Mouse (Mus musculus) lung, adult 2 months (tissue): ENCODE results near the gene Nsa2.

Source experiments
- CTCF ChIP-seq: fragments of 200-500 bp; IDR thresholded peaks from 2 replicates; pipeline ENCODE4 v1.5.1; 2011; ENCODE audit warnings: mild to moderate bottlenecking, low read length, control low read depth; ENCODE audit not compliant: insufficient read depth
- POLR2A ChIP-seq: fragments of 200-500 bp; IDR thresholded peaks from 2 replicates; pipeline ENCODE4 v1.6.1; 2011; ENCODE audit warnings: low read depth, mild to moderate bottlenecking, control low read depth, low read length, borderline replicate concordance; ENCODE audit errors: extremely low read depth

GRCm38 (mm10) chr13:97184656-97185055 is 46.9 kb upstream of the Nsa2 start:
- TF ChIP-seq CTCF (no peak), POLR2A (no peak)
